Mouse (Mus musculus): Measurements from ENCODE around the gene Clec2g. TPM values are rescaled to one million over a fixed set of nuclear protein-coding genes. Genes with fewer than 3 reads are reported as not detected.
A peak's percentile ranks its signal among the peaks of the same experiment; 100 is the strongest.
"Not testable (repeated sequence)": the region's sequence is repeated elsewhere in the genome, so short reads cannot be mapped to it uniquely, and the experiment has no call there.

The Clec2g gene
- polyA plus RNA-seq (2012; rRNA removed): not detected in 2 replicates
- not detected in 2 replicates for polyA plus RNA-seq (2014; fragmentation: Nextera tagmentation; extraction: Ambion mirVana)

- not testable (repeated sequence) for H3K4me2 ChIP-seq (ENCODE audit: low read depth); H3K27me3 ChIP-seq (ENCODE audit: control insufficient read depth, insufficient read depth, low read length); ATAC-seq (ENCODE audit: insufficient read depth); DNase-seq (ENCODE audit: low read depth in 3 of 3, low spot score in 3 of 3); H3K9ac ChIP-seq (replicated peaks); H3K4me3 ChIP-seq (ENCODE audit: insufficient read depth in 1 of 2, low read depth in 2 of 2, low read length in 2 of 2); H3K4me1 ChIP-seq (replicated peaks; ENCODE audit: control insufficient read depth in 2 of 2, insufficient read depth in 2 of 2, low read length in 1 of 2); H3K36me3 ChIP-seq (replicated peaks; ENCODE audit: control insufficient read depth, insufficient read depth, low read depth); H3K27ac ChIP-seq; H3K9me3 ChIP-seq (ENCODE audit: control insufficient read depth, low read length)
- 79% methylated on average over 4 of the region's 4 CpGs for WGBS (ENCODE audit: insufficient replicate concordance)
These were observed at the start of gene Clec2g for GRCm38 (mm10) chr6:128934081-128934480. TSS of gene Clec2g (plus strand) at chr6:128934381.

GRCm38 (mm10) chr6:128887091-128887790 is 46.9 kb upstream of the Clec2g start, which contains the start of gene Clec2i:
TSS of gene Clec2i (plus strand) at chr6:128887588.
- not testable (repeated sequence) for H3K27ac ChIP-seq; ATAC-seq (ENCODE audit: insufficient read depth); H3K4me1 ChIP-seq (replicated peaks; ENCODE audit: control insufficient read depth in 2 of 2, insufficient read depth in 2 of 2, low read length in 1 of 2); H3K9ac ChIP-seq (replicated peaks); H3K27me3 ChIP-seq (ENCODE audit: control insufficient read depth, insufficient read depth, low read length); H3K9me3 ChIP-seq (ENCODE audit: control insufficient read depth, low read length); H3K36me3 ChIP-seq (replicated peaks; ENCODE audit: control insufficient read depth, insufficient read depth, low read depth); DNase-seq (ENCODE audit: low read depth in 3 of 3, low spot score in 3 of 3)
- H3K4me2 ChIP-seq (ENCODE audit: low read depth): peak within 1 kb of the TSS; percentile 22; the same call in 1 of the 2 replicates
- H3K4me3 ChIP-seq (ENCODE audit: insufficient read depth in 1 of 2, low read depth in 2 of 2, low read length in 2 of 2): peak within 1 kb of the TSS; percentile 14 to 17; a peak in 2 of 4 replicates
- 51% methylated on average over 6 of the region's 6 CpGs for WGBS (ENCODE audit: insufficient replicate concordance)

GRCm38 (mm10) chr6:128888834-128889233 is 45.3 kb upstream of the Clec2g start:
- DNase-seq (ENCODE audit: low read depth in 3 of 3, low spot score in 3 of 3) (peak in 1 of 3 experiments; percentile 27), ATAC-seq (ENCODE audit: insufficient read depth) (no peak)
- WGBS (ENCODE audit: insufficient replicate concordance): 23% methylated on average over 5 of the region's 5 CpGs
- H3K36me3 ChIP-seq (replicated peaks; ENCODE audit: control insufficient read depth, insufficient read depth, low read depth): no peaks in the 10 kb centered on the region
- no peaks in the 10 kb centered on the region for H3K9me3 ChIP-seq (ENCODE audit: control insufficient read depth, low read length)
- H3K27me3 ChIP-seq (ENCODE audit: control insufficient read depth, insufficient read depth, low read length): no peaks in the 10 kb centered on the region
- H3K27ac ChIP-seq: no peak overlapping the region
- H3K4me3 ChIP-seq (ENCODE audit: insufficient read depth in 1 of 2, low read depth in 2 of 2, low read length in 2 of 2): no peak overlapping the region
- H3K4me2 ChIP-seq (ENCODE audit: low read depth): peak overlapping the region; percentile 22; the same call in 1 of the 2 replicates
- H3K4me1 ChIP-seq (replicated peaks; ENCODE audit: control insufficient read depth in 2 of 2, insufficient read depth in 2 of 2, low read length in 1 of 2): no peaks in the 10 kb centered on the region; a peak in 1 of 4 replicates
- no peak for TF ChIP-seq EP300 (IDR thresholded peaks at IDR 0.05; ENCODE audit: low read depth)
- no peak for TF ChIP-seq CTCF (IDR thresholded peaks at IDR 0.05; ENCODE audit: low read depth)
- H3K9ac ChIP-seq (replicated peaks): no peak overlapping the region

- TF ChIP-seq EP300 (IDR thresholded peaks at IDR 0.05; ENCODE audit: low read depth) (no peak), CTCF (IDR thresholded peaks at IDR 0.05; ENCODE audit: low read depth) (no peak)
- WGBS (ENCODE audit: insufficient replicate concordance): 20% methylated on average over 2 of the region's 2 CpGs
- DNase-seq (ENCODE audit: low read depth in 3 of 3, low spot score in 3 of 3) (no peak), ATAC-seq (ENCODE audit: insufficient read depth) (no peak)
- H3K9me3 ChIP-seq (ENCODE audit: control insufficient read depth, low read length): no peaks in the 10 kb centered on the region
- H3K9ac ChIP-seq (replicated peaks): no peak within 1 kb of the TSS
- no peaks in the 10 kb centered on the region; a peak in 1 of 4 replicates for H3K4me1 ChIP-seq (replicated peaks; ENCODE audit: control insufficient read depth in 2 of 2, insufficient read depth in 2 of 2, low read length in 1 of 2)
- no peaks in the 10 kb centered on the region for H3K27me3 ChIP-seq (ENCODE audit: control insufficient read depth, insufficient read depth, low read length)
- no peak within 1 kb of the TSS for H3K27ac ChIP-seq
- H3K4me2 ChIP-seq (ENCODE audit: low read depth): no peak within 1 kb of the TSS
- H3K36me3 ChIP-seq (replicated peaks; ENCODE audit: control insufficient read depth, insufficient read depth, low read depth): no peaks in the 10 kb centered on the region
- H3K4me3 ChIP-seq (ENCODE audit: insufficient read depth in 1 of 2, low read depth in 2 of 2, low read length in 2 of 2): peak within 1 kb of the TSS in 1 of 2 experiments; percentile 46; a peak in 2 of 4 replicates
These were observed 43.2 kb upstream of the Clec2g start, which contains the start of gene BC035044 for GRCm38 (mm10) chr6:128890948-128891355. TSS of gene BC035044 (minus strand) at chr6:128891126.

- no peak overlapping the region for H3K4me2 ChIP-seq (ENCODE audit: low read depth)
- no peak overlapping the region for H3K9ac ChIP-seq (replicated peaks)
- TF ChIP-seq EP300 (IDR thresholded peaks at IDR 0.05; ENCODE audit: low read depth) (no peak), CTCF (IDR thresholded peaks at IDR 0.05; ENCODE audit: low read depth) (no peak)
- H3K36me3 ChIP-seq (replicated peaks; ENCODE audit: control insufficient read depth, insufficient read depth, low read depth): no peaks in the 10 kb centered on the region
- no peaks in the 10 kb centered on the region for H3K9me3 ChIP-seq (ENCODE audit: control insufficient read depth, low read length)
- H3K4me3 ChIP-seq (ENCODE audit: insufficient read depth in 1 of 2, low read depth in 2 of 2, low read length in 2 of 2): no peak overlapping the region
- 48% methylated on average over 3 of the region's 3 CpGs for WGBS (ENCODE audit: insufficient replicate concordance)
- no peaks in the 10 kb centered on the region; a peak in 1 of 4 replicates for H3K4me1 ChIP-seq (replicated peaks; ENCODE audit: control insufficient read depth in 2 of 2, insufficient read depth in 2 of 2, low read length in 1 of 2)
- H3K27ac ChIP-seq: no peak overlapping the region
- no peaks in the 10 kb centered on the region for H3K27me3 ChIP-seq (ENCODE audit: control insufficient read depth, insufficient read depth, low read length)
- no peak for DNase-seq (ENCODE audit: low read depth in 3 of 3, low spot score in 3 of 3)
- ATAC-seq (ENCODE audit: insufficient read depth): no peak
These were observed 38.7 kb upstream of the Clec2g start for GRCm38 (mm10) chr6:128895404-128896001.
